Mouse (Mus musculus) hindbrain, embryonic 10.5 days (tissue): ENCODE measurements at regions not wholly inside any gene's neighbourhood (a gene's known extent, or its start where the extent isn't known, plus 50 kb on each side); places are given as distances from the start of the nearest gene placed in this dataset.

ENCODE experiments used
- DNase-seq: peaks from one replicate; pipeline ENCODE4 v3.0.0-alpha.2; 2017; ENCODE audit warnings: low spot score
- H3K27ac ChIP-seq: fragments of 300-500 bp; sonication (generic); 2 replicates; pipeline ENCODE4 v1.5.1; 2016; ENCODE audit warnings: mild to moderate bottlenecking, moderate library complexity
- H3K27me3 ChIP-seq: fragments of 300-500 bp; sonication (generic); 2 replicates; pipeline ENCODE4 v1.6.1; 2016; ENCODE audit warnings: mild to moderate bottlenecking; ENCODE audit not compliant: poor library complexity, insufficient read depth, severe bottlenecking
- H3K36me3 ChIP-seq: fragments of 300-500 bp; sonication (generic); 2 replicates; pipeline ENCODE4 v1.6.1; 2016; ENCODE audit warnings: mild to moderate bottlenecking, moderate library complexity
- H3K4me1 ChIP-seq: fragments of 300-500 bp; sonication (generic); replicated peaks from 2 replicates; pipeline ENCODE4 v1.6.1; 2016; ENCODE audit warnings: mild to moderate bottlenecking
- H3K4me3 ChIP-seq: fragments of 300-500 bp; sonication (generic); 2 replicates; pipeline ENCODE4 v1.5.1; 2016; ENCODE audit warnings: mild to moderate bottlenecking, moderate library complexity
- H3K9me3 ChIP-seq: fragments of 300-500 bp; sonication (generic); 2 replicates; pipeline ENCODE4 v1.6.1; 2016; ENCODE audit warnings: mild to moderate bottlenecking, moderate library complexity
- WGBS: fragments of 180-500 bp; shearing (Covaris S2); methylation state at CpG from one replicate; pipeline ENCODE4 v1.1.7; 2016; 5-methylcytosine and 5-hydroxymethylcytosine counted together

- H3K4me3 ChIP-seq: no peak overlapping the region
- no peaks in the 10 kb centered on the region for H3K4me1 ChIP-seq
- H3K27ac ChIP-seq: no peak overlapping the region
- H3K9me3 ChIP-seq: no peaks in the 10 kb centered on the region
- DNase-seq: no peak
- H3K36me3 ChIP-seq: no peaks in the 10 kb centered on the region
- no peaks in the 10 kb centered on the region for H3K27me3 ChIP-seq
- WGBS: 73% methylated on average over 9 of the region's 9 CpGs
These were observed 1372.9 kb upstream of the Tenm4 start for GRCm38 (mm10) chr7:94798101-94798500.

GRCm38 (mm10) chr7:94841197-94841596 is 1329.8 kb upstream of the Tenm4 start:
- 89% methylated on average over 4 of the region's 4 CpGs for WGBS
- Histone ChIP-seq H3K9me3 (no peaks in the 10 kb centered on the region), H3K4me3 (no peak overlapping the region), H3K4me1 (no peaks in the 10 kb centered on the region), H3K27ac (no peak overlapping the region), H3K27me3 (no peaks in the 10 kb centered on the region), H3K36me3 (no peaks in the 10 kb centered on the region)
- DNase-seq: no peak

- no peak for DNase-seq
- WGBS: 91% methylated on average over 13 of the region's 13 CpGs
- H3K9me3 ChIP-seq: no peaks in the 10 kb centered on the region
- no peak overlapping the region for H3K27ac ChIP-seq
- no peaks in the 10 kb centered on the region for H3K36me3 ChIP-seq
- H3K4me3 ChIP-seq: no peak overlapping the region
- H3K27me3 ChIP-seq: no peaks in the 10 kb centered on the region
- no peaks in the 10 kb centered on the region for H3K4me1 ChIP-seq
These were observed 1319.7 kb upstream of the Tenm4 start for GRCm38 (mm10) chr7:94851360-94851759.

- Histone ChIP-seq H3K4me3 (no peak overlapping the region), H3K36me3 (no peaks in the 10 kb centered on the region), H3K4me1 (no peaks in the 10 kb centered on the region), H3K27ac (no peak overlapping the region), H3K27me3 (no peaks in the 10 kb centered on the region), H3K9me3 (no peaks in the 10 kb centered on the region)
- WGBS: 93% methylated on average over 2 of the region's 2 CpGs
- DNase-seq: no peak
These were observed 1314.4 kb upstream of the Tenm4 start for GRCm38 (mm10) chr7:94856636-94857035.

GRCm38 (mm10) chr7:94890711-94891430 is 1280.2 kb upstream of the Tenm4 start:
- Histone ChIP-seq H3K36me3 (no peaks in the 10 kb centered on the region), H3K4me3 (no peak overlapping the region), H3K27me3 (no peaks in the 10 kb centered on the region), H3K9me3 (no peaks in the 10 kb centered on the region), H3K27ac (no peak overlapping the region), H3K4me1 (0 out of 2 replicates have a peak, but pooled peaks cover 2% of the 10 kb centered on the region)
- DNase-seq: no peak
- WGBS: 51% methylated on average over 2 of the region's 2 CpGs

- DNase-seq: no peak
- H3K27ac ChIP-seq: no peak overlapping the region
- H3K36me3 ChIP-seq: no peaks in the 10 kb centered on the region
- no peaks in the 10 kb centered on the region for H3K4me1 ChIP-seq
- no peaks in the 10 kb centered on the region for H3K27me3 ChIP-seq
- H3K9me3 ChIP-seq: no peaks in the 10 kb centered on the region
- no peak overlapping the region for H3K4me3 ChIP-seq
- WGBS: 75% methylated on average over 3 of the region's 3 CpGs
These were observed 1273.0 kb upstream of the Tenm4 start for GRCm38 (mm10) chr7:94898088-94898487.

GRCm38 (mm10) chr7:94926547-94927123 is 1244.4 kb upstream of the Tenm4 start:
- 82% methylated on average over 3 of the region's 3 CpGs for WGBS
- Histone ChIP-seq H3K4me1 (no peaks in the 10 kb centered on the region), H3K27me3 (no peaks in the 10 kb centered on the region), H3K36me3 (no peaks in the 10 kb centered on the region), H3K4me3 (no peak overlapping the region), H3K27ac (no peak overlapping the region), H3K9me3 (no peaks in the 10 kb centered on the region)
- no peak for DNase-seq

GRCm38 (mm10) chr7:94963758-94964299 is 1207.2 kb upstream of the Tenm4 start:
- no peak for DNase-seq
- no peak overlapping the region for H3K27ac ChIP-seq
- H3K27me3 ChIP-seq: no peaks in the 10 kb centered on the region
- H3K9me3 ChIP-seq: no peaks in the 10 kb centered on the region
- no peaks in the 10 kb centered on the region for H3K4me1 ChIP-seq
- H3K4me3 ChIP-seq: no peak overlapping the region
- H3K36me3 ChIP-seq: no peaks in the 10 kb centered on the region
- WGBS: 52% methylated on average over 2 of the region's 2 CpGs

GRCm38 (mm10) chr7:94967601-94968000 is 1203.4 kb upstream of the Tenm4 start:
- no peak overlapping the region for H3K4me3 ChIP-seq
- H3K4me1 ChIP-seq: no peaks in the 10 kb centered on the region
- H3K36me3 ChIP-seq: no peaks in the 10 kb centered on the region
- DNase-seq: no peak
- no peaks in the 10 kb centered on the region for H3K27me3 ChIP-seq
- no peak overlapping the region for H3K27ac ChIP-seq
- H3K9me3 ChIP-seq: no peaks in the 10 kb centered on the region

GRCm38 (mm10) chr7:94975037-94975775 is 1195.8 kb upstream of the Tenm4 start:
- Histone ChIP-seq H3K27me3 (no peaks in the 10 kb centered on the region), H3K36me3 (no peaks in the 10 kb centered on the region), H3K9me3 (no peaks in the 10 kb centered on the region), H3K4me3 (no peak overlapping the region), H3K4me1 (peaks cover 4% of the 10 kb centered on the region; the same call in 1 of the 2 replicates), H3K27ac (no peak overlapping the region)
- peak; percentile 27 for DNase-seq
- 63% methylated on average over 2 of the region's 2 CpGs for WGBS

GRCm38 (mm10) chr7:94996258-94996657 is 1174.8 kb upstream of the Tenm4 start:
- no peak for DNase-seq
- H3K27me3 ChIP-seq: no peaks in the 10 kb centered on the region
- WGBS: 71% methylated on average over 6 of the region's 6 CpGs
- no peaks in the 10 kb centered on the region for H3K4me1 ChIP-seq
- H3K9me3 ChIP-seq: no peaks in the 10 kb centered on the region
- H3K4me3 ChIP-seq: no peak overlapping the region
- H3K36me3 ChIP-seq: no peaks in the 10 kb centered on the region
- H3K27ac ChIP-seq: no peak overlapping the region

GRCm38 (mm10) chr7:95004161-95004560 is 1166.9 kb upstream of the Tenm4 start:
- no peak for DNase-seq
- Histone ChIP-seq H3K4me1 (no peaks in the 10 kb centered on the region), H3K36me3 (no peaks in the 10 kb centered on the region), H3K27ac (no peak overlapping the region), H3K27me3 (no peaks in the 10 kb centered on the region), H3K4me3 (no peak overlapping the region), H3K9me3 (no peaks in the 10 kb centered on the region)
- 74% methylated on average over 3 of the region's 3 CpGs for WGBS

- Histone ChIP-seq H3K36me3 (no peaks in the 10 kb centered on the region), H3K9me3 (no peaks in the 10 kb centered on the region), H3K4me3 (no peak overlapping the region), H3K27me3 (no peaks in the 10 kb centered on the region), H3K27ac (no peak overlapping the region), H3K4me1 (no peaks in the 10 kb centered on the region)
- no peak for DNase-seq
- 77% methylated on average over 3 of the region's 3 CpGs for WGBS
These were observed 1165.6 kb upstream of the Tenm4 start for GRCm38 (mm10) chr7:95005403-95005802.
